Mouse (Mus musculus): ENCODE measurements around the gene Spsb2. TPM values are rescaled to one million over a fixed set of nuclear protein-coding genes. Genes with fewer than 3 reads are reported as not detected.
"Not testable (repeated sequence)": the region's sequence is repeated elsewhere in the genome, so short reads cannot be mapped to it uniquely, and the experiment has no call there.

Gene Spsb2
- polyA plus RNA-seq, 1 experiment from 2014 or later = 9.5 TPM

- 81% methylated on average over 8 of the region's 8 CpGs for WGBS (ENCODE audit: insufficient replicate concordance)
- Histone ChIP-seq H3K4me2 (no peak overlapping the region), H3K36me3 (replicated peaks) (peaks cover 76% of the 10 kb centered on the region), H3K4me3 (replicated peaks) (no peak overlapping the region), H3K4me1 (replicated peaks) (peaks cover 29% of the 10 kb centered on the region), H3K9me3 (replicated peaks) (no peaks in the 10 kb centered on the region), H3K27ac (replicated peaks) (no peak overlapping the region), H3K27me3 (no peaks in the 10 kb centered on the region), H3K9ac (no peak overlapping the region)
- no peak for ATAC-seq (ENCODE audit: insufficient read depth)
These were observed 9.1 kb downstream of the Spsb2 start for GRCm38 (mm10) chr6:124817563-124817962.

GRCm38 (mm10) chr6:124817971-124818370 lies 9.5 kb downstream of the Spsb2 start:
- 65% methylated on average over 8 of the region's 8 CpGs for WGBS (ENCODE audit: insufficient replicate concordance)
- Histone ChIP-seq H3K4me2 (no peak overlapping the region), H3K9me3 (replicated peaks) (no peaks in the 10 kb centered on the region), H3K4me3 (replicated peaks) (no peak overlapping the region), H3K36me3 (replicated peaks) (peaks cover 77% of the 10 kb centered on the region), H3K4me1 (replicated peaks) (peaks cover 25% of the 10 kb centered on the region), H3K9ac (no peak overlapping the region), H3K27me3 (no peaks in the 10 kb centered on the region), H3K27ac (replicated peaks) (peak overlapping the region; percentile 38; the same call in 1 of the 2 replicates)
- no peak for ATAC-seq (ENCODE audit: insufficient read depth)

GRCm38 (mm10) chr6:124820891-124821290 lies 12.4 kb downstream of the Spsb2 start:
- WGBS (ENCODE audit: insufficient replicate concordance) = 76% methylated on average over 5 of the region's 5 CpGs
- ATAC-seq (ENCODE audit: insufficient read depth) = no peak
- Histone ChIP-seq H3K36me3 (replicated peaks) (peaks cover 100% of the 10 kb centered on the region), H3K4me2 (no peak overlapping the region), H3K27ac (replicated peaks) (no peak overlapping the region), H3K9ac (no peak overlapping the region), H3K4me1 (replicated peaks) (0 out of 2 replicates have a peak, but pooled peaks cover under 1% of the 10 kb centered on the region), H3K9me3 (replicated peaks) (no peaks in the 10 kb centered on the region), H3K4me3 (replicated peaks) (no peak overlapping the region), H3K27me3 (no peaks in the 10 kb centered on the region)

GRCm38 (mm10) chr6:124822049-124822448 lies 13.6 kb downstream of the Spsb2 start:
- Histone ChIP-seq H3K4me2 (no peak overlapping the region), H3K27ac (replicated peaks) (no peak overlapping the region), H3K4me3 (replicated peaks) (no peak overlapping the region), H3K36me3 (replicated peaks) (peaks cover 93% of the 10 kb centered on the region), H3K4me1 (replicated peaks) (peaks cover 9% of the 10 kb centered on the region), H3K9me3 (replicated peaks) (no peaks in the 10 kb centered on the region), H3K27me3 (no peaks in the 10 kb centered on the region), H3K9ac (no peak overlapping the region)
- 89% methylated on average over 4 of the region's 4 CpGs for WGBS (ENCODE audit: insufficient replicate concordance)
- ATAC-seq (ENCODE audit: insufficient read depth) = no peak

DNA sequence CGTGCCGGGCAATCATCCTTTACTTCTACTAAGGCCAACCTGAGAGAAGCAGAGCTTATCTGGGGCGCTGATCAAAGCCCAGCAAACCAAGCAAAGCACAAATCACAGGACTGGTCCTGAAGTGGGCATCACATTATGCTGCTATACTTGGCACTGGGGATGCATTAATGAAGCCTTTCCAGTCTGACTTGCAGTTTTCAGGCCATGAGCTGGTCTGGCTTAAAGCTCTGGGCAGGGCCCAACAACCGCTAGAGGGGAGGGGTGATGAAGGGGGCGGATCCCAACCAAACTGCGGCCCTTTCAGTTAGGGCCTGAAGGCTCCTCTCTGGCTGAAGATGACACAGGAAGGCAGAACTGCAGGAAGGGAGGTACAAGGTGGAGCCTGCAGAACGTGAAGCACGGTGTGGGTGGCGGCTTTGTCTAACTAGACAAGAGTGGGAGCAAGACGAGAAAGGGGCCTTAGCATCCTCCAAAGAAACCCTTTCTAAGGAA lies 19.7 kb downstream of the Spsb2 start:
- H3K4me3 ChIP-seq (replicated peaks) = peak overlapping the region; percentile 83
- 20% methylated on average over 10 of the region's 10 CpGs for WGBS (ENCODE audit: insufficient replicate concordance)

DNA sequence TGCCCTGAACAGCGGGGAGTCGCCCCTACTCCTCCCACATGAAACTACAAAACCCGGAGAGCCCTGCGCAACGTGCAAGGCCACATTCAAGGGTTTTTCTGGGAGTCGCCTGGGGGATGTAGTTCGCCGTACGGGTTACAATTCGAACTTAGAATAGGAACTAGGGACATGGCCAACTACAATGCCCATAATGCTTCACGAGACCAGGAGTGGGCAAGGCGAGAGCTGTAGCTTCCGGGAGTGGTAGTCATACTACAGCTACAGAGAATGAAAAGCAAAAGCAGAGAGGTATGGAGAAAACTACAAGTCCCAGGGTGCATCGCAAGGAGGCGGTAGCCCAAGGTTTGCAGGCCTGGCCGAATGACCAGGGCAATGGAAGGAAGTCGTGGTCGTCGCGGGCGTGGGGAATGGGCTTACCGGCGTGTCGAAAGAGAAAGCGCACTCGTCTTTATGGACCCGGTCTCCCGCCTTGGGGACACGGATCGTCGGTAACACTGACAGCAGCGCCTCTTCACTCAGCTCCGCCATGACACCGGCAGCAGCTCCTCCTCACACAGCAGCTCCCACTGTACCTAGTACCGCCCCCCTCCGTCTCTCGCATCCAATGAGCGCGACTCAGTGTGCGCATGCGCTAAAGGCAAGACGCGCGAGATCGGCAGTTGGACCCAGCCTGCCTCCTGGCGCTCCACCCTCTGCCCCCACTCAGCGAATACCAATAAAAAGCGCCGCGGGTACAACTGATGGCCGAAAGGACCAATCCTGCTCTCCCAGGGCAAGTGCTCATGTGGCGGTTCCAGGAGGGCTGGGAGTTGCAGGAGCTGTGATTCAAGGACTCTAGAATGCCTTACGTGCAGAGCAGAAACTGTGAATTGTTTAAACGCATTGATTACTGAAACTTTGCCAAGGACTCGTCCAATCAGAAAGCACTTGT lies 20.7 kb downstream of the Spsb2 start, which contains the start of the genes Usp5 and Cdca3:
Gene Usp5 (minus strand): TSS at position 617 of the 931 bp plus-strand sequence.
Gene Cdca3 (plus strand): TSS at position 680 of the 931 bp plus-strand sequence.
- Histone ChIP-seq H3K9ac (peak within 1 kb of the TSS; percentile 95), H3K36me3 (replicated peaks) (peaks cover 57% of the 10 kb centered on the region), H3K4me2 (peak within 1 kb of the TSS; percentile 92), H3K27me3 (no peaks in the 10 kb centered on the region), H3K4me1 (replicated peaks) (peaks cover 49% of the 10 kb centered on the region), H3K4me3 (replicated peaks) (peak within 1 kb of the TSS; percentile 83), H3K9me3 (replicated peaks) (no peaks in the 10 kb centered on the region), H3K27ac (replicated peaks) (peak within 1 kb of the TSS; percentile 94)
- under 1% methylated on average over 55 of the region's 55 CpGs for WGBS (ENCODE audit: insufficient replicate concordance)
- ATAC-seq (ENCODE audit: insufficient read depth) = peak; percentile 87

More for the DNA sequence above, 19.7 kb downstream of the Spsb2 start:
- H3K4me2 ChIP-seq = peak overlapping the region; percentile 92
- H3K9ac ChIP-seq = peak overlapping the region; percentile 53
- H3K36me3 ChIP-seq (replicated peaks) = peaks cover 57% of the 10 kb centered on the region
- no peaks in the 10 kb centered on the region for H3K27me3 ChIP-seq
- H3K4me1 ChIP-seq (replicated peaks) = peaks cover 49% of the 10 kb centered on the region
- H3K27ac ChIP-seq (replicated peaks) = peak overlapping the region; percentile 60
- no peaks in the 10 kb centered on the region for H3K9me3 ChIP-seq (replicated peaks)
- ATAC-seq (ENCODE audit: insufficient read depth) = no peak

- Histone ChIP-seq H3K9ac (peak overlapping the region; percentile 95), H3K36me3 (replicated peaks) (peaks cover 57% of the 10 kb centered on the region), H3K27me3 (no peaks in the 10 kb centered on the region), H3K9me3 (replicated peaks) (no peaks in the 10 kb centered on the region), H3K4me1 (replicated peaks) (peaks cover 49% of the 10 kb centered on the region), H3K4me3 (replicated peaks) (peak overlapping the region; percentile 83), H3K27ac (replicated peaks) (peak overlapping the region; percentile 94), H3K4me2 (peak overlapping the region; percentile 68)
- peak; percentile 77 for ATAC-seq (ENCODE audit: insufficient read depth)
- WGBS (ENCODE audit: insufficient replicate concordance) = under 1% methylated on average over 38 of the region's 38 CpGs
These were observed 21.6 kb downstream of the Spsb2 start for GRCm38 (mm10) chr6:124829799-124830700.

- WGBS (ENCODE audit: insufficient replicate concordance) = 92% methylated on average over 4 of the region's 4 CpGs
- peaks cover 51% of the 10 kb centered on the region for H3K4me1 ChIP-seq (replicated peaks)
- peaks cover 53% of the 10 kb centered on the region for H3K36me3 ChIP-seq (replicated peaks)
- H3K9ac ChIP-seq = peak overlapping the region; percentile 95
- peak overlapping the region; percentile 68 for H3K4me2 ChIP-seq
- not testable (repeated sequence) for H3K27me3 ChIP-seq; H3K9me3 ChIP-seq (replicated peaks); ATAC-seq (ENCODE audit: insufficient read depth)
- H3K4me3 ChIP-seq (replicated peaks) = peak overlapping the region; percentile 83
- peak overlapping the region; percentile 94; the same call in 1 of the 2 replicates for H3K27ac ChIP-seq (replicated peaks)
These were observed 22.7 kb downstream of the Spsb2 start for GRCm38 (mm10) chr6:124831199-124831598.

DNA sequence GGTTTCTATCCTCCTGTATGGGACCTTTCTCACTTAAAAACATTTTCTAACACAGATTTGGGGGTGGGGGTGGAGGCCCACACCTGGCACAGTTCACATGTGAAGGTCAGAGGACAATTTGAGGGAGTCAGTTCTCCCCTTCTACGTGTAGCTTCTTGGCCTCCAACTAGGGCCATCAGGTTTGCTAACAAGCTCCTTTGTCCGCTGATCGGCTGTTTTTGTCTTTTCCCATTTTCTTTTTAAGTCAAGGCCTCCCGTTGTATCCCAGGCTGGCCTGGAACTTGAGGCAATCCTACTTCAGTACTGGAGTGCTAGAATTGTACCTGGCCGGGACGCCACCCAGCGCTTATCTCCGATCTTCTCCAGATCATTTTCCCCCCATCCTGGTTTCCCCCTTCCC lies 23.2 kb downstream of the Spsb2 start:
- peak overlapping the region; percentile 68 for H3K4me2 ChIP-seq
- H3K27ac ChIP-seq (replicated peaks) = no peak overlapping the region
- no peak overlapping the region for H3K9ac ChIP-seq
- no peak for ATAC-seq (ENCODE audit: insufficient read depth)
- 93% methylated on average over 8 of the region's 8 CpGs for WGBS (ENCODE audit: insufficient replicate concordance)
- H3K4me3 ChIP-seq (replicated peaks) = peak overlapping the region; percentile 83
- H3K36me3 ChIP-seq (replicated peaks) = peaks cover 51% of the 10 kb centered on the region
- no peaks in the 10 kb centered on the region for H3K27me3 ChIP-seq
- H3K9me3 ChIP-seq (replicated peaks) = no peaks in the 10 kb centered on the region
- peaks cover 50% of the 10 kb centered on the region for H3K4me1 ChIP-seq (replicated peaks)

GRCm38 (mm10) chr6:124834512-124835081 lies 26.1 kb downstream of the Spsb2 start:
- no peak overlapping the region for H3K27ac ChIP-seq (replicated peaks)
- 69% methylated on average over 6 of the region's 6 CpGs for WGBS (ENCODE audit: insufficient replicate concordance)

More at GRCm38 (mm10) chr6:124834512-124835081, 26.1 kb downstream of the Spsb2 start:
- Histone ChIP-seq H3K36me3 (replicated peaks) (peaks cover 47% of the 10 kb centered on the region), H3K9me3 (replicated peaks) (no peaks in the 10 kb centered on the region), H3K4me2 (no peak overlapping the region), H3K27me3 (peaks cover 5% of the 10 kb centered on the region), H3K4me1 (replicated peaks) (peaks cover 29% of the 10 kb centered on the region), H3K9ac (no peak overlapping the region), H3K4me3 (replicated peaks) (no peak overlapping the region)
- no peak for ATAC-seq (ENCODE audit: insufficient read depth)

Measured in liver, embryonic 15.5 days (tissue).